Mouse (Mus musculus): ENCODE data around the gene Olfr784. TPM values are rescaled to one million over a fixed set of nuclear protein-coding genes. Genes with fewer than 3 reads are reported as not detected.
"Not testable (repeated sequence)": the region's sequence is repeated elsewhere in the genome, so short reads cannot be mapped to it uniquely, and the experiment has no call there.

Olfr784 gene
- 0.16 TPM in 1 of 2 replicates, not detected in the other for polyA plus RNA-seq (2015; fragmentation: Nextera tagmentation; extraction: Ambion mirVana)

DNA sequence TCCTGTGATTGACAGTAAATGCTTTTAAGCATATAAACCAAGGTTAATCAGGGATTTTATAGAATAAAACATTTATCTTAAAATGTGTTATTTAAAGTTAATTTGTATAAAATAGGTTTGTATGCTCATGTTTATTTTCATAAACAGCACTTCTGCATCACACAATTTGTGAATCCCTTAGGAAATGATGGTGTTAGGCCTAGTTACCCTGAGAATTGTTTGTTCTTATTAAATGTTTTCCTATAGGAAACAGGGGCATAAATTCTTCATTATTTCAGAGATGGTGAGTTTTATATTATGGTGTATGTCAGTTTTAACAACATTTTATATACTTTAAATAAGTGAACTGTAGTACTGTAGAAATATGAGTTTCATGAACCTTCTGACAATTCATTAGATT is at the start of gene Olfr784:
Gene Olfr784, plus strand, starts transcription at position 301 of the 400 bp plus-strand sequence.
- Histone ChIP-seq H3K4me1 (ENCODE audit: control insufficient read depth, insufficient read depth, low read length) (no peaks in the 10 kb centered on the region), H3K9me3 (replicated peaks; ENCODE audit: control insufficient read depth, low read length, poor library complexity, severe bottlenecking) (no peaks in the 10 kb centered on the region), H3K27ac (ENCODE audit: low read length) (no peak within 1 kb of the TSS), H3K27me3 (ENCODE audit: control insufficient read depth, insufficient read depth, low read depth, low read length) (no peaks in the 10 kb centered on the region), H3K4me2 (ENCODE audit: low read length) (no peak within 1 kb of the TSS), H3K9ac (ENCODE audit: low read depth, low read length) (no peak within 1 kb of the TSS), H3K4me3 (ENCODE audit: low read depth, low read length) (no peak within 1 kb of the TSS), H3K36me3 (ENCODE audit: control insufficient read depth, insufficient read depth, low read length) (no peaks in the 10 kb centered on the region)
- ATAC-seq, result no peak

DNA sequence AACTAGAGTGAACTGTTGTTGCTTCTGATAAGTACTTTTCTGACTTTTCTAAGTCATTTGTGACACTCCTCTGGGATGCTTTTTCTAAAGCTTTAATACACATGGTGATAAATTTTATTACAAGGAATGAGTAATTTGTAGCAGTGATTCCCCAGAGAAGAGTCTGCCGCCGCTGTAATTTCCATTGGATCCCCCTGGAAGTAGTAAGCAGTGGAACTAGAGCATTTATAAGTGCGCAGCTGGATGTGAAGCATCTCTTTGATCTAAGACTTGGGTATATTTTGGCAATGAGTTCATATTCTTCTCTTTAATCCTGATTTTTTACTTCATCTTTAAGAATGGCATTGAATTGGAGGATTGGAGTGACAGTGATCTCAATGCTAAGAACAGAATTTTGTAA is 35.3 kb upstream of the Olfr784 start, which contains the start of gene Olfr782:
Gene Olfr782, plus strand, starts transcription at position 301 of the 400 bp plus-strand sequence.
- no peaks in the 10 kb centered on the region for H3K4me1 ChIP-seq (ENCODE audit: control insufficient read depth, insufficient read depth, low read length)

DNA sequence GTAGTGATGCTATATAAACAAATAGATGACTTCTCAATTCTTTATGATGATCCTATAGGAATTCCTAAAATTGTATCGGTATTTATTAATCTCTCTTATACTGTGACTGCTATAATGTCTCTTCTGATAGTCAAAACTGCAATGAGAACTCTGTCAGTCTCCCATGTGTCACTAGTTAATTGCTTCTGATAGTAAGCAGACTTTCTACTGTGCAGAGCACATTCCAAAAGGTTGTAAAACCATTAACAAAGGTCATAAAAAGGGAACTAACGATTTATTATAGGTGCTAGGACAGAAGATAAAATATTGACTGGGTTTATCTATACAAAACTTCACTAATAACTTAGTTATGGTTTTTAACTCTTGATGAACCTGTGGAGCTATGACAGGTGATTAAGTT is 31.4 kb upstream of the Olfr784 start:
- not testable (repeated sequence) for H3K9ac ChIP-seq (ENCODE audit: low read depth, low read length); H3K9me3 ChIP-seq (replicated peaks; ENCODE audit: control insufficient read depth, low read length, poor library complexity, severe bottlenecking); H3K4me3 ChIP-seq (ENCODE audit: low read depth, low read length); H3K36me3 ChIP-seq (ENCODE audit: control insufficient read depth, insufficient read depth, low read length); H3K27me3 ChIP-seq (ENCODE audit: control insufficient read depth, insufficient read depth, low read depth, low read length); H3K27ac ChIP-seq (ENCODE audit: low read length); H3K4me1 ChIP-seq (ENCODE audit: control insufficient read depth, insufficient read depth, low read length); ATAC-seq; H3K4me2 ChIP-seq (ENCODE audit: low read length)
- WGBS, result 74% methylated on average over 2 of the region's 2 CpGs

More for the DNA sequence above, 35.3 kb upstream of the Olfr784 start, which contains the start of gene Olfr782:
- Histone ChIP-seq H3K36me3 (ENCODE audit: control insufficient read depth, insufficient read depth, low read length) (no peaks in the 10 kb centered on the region), H3K27me3 (ENCODE audit: control insufficient read depth, insufficient read depth, low read depth, low read length) (no peaks in the 10 kb centered on the region), H3K9ac (ENCODE audit: low read depth, low read length) (no peak within 1 kb of the TSS), H3K27ac (ENCODE audit: low read length) (no peak within 1 kb of the TSS), H3K9me3 (replicated peaks; ENCODE audit: control insufficient read depth, low read length, poor library complexity, severe bottlenecking) (no peaks in the 10 kb centered on the region), H3K4me3 (ENCODE audit: low read depth, low read length) (no peak within 1 kb of the TSS), H3K4me2 (ENCODE audit: low read length) (no peak within 1 kb of the TSS)
- no peak for ATAC-seq
- 86% methylated on average over 3 of the region's 3 CpGs for WGBS

DNA sequence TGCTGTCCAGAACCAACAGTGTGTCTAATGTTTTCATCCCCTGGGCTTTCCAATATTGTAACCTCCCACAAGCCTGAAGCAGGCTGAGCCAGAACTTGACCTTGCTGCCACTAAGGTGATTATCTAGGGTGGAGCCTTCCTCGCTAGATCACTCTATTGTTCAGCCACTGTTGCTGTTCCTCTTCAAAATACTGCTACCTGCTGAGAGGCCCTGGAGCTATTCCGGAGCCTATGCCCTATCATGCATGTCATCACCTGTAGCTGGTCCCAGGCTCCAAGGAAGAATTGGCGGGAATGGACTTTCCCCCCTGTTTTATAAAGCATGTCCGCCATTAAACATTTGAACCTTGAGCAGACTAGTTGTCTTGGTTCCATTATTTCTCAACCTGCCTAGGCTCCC is 27.4 kb upstream of the Olfr784 start:
- not testable (repeated sequence) for H3K4me1 ChIP-seq (ENCODE audit: control insufficient read depth, insufficient read depth, low read length); H3K27ac ChIP-seq (ENCODE audit: low read length); H3K36me3 ChIP-seq (ENCODE audit: control insufficient read depth, insufficient read depth, low read length); H3K4me3 ChIP-seq (ENCODE audit: low read depth, low read length); H3K9ac ChIP-seq (ENCODE audit: low read depth, low read length); H3K27me3 ChIP-seq (ENCODE audit: control insufficient read depth, insufficient read depth, low read depth, low read length); ATAC-seq; H3K9me3 ChIP-seq (replicated peaks; ENCODE audit: control insufficient read depth, low read length, poor library complexity, severe bottlenecking); H3K4me2 ChIP-seq (ENCODE audit: low read length)
- 89% methylated on average over 4 of the region's 4 CpGs for WGBS

DNA sequence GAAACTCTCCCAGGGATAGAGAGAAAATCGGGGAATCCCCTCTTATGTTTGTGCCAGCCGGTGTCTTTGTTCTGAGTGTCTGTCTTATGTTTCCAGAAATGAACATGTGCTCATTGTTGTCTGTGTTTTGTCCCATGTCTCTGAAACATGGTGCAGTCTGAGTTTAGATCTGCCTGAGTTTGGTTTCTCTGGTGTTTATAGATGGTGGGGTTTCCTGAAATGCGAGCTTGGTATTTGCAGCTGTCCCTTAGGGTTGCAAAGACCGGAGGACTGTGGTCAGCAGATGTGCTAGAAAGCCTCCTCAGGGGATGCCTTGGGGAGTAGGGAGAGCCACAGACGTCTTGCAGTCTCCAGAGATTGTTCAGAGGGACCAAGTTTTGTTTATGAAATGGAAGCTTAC is 26.6 kb upstream of the Olfr784 start:
- no peaks in the 10 kb centered on the region for H3K4me1 ChIP-seq (ENCODE audit: control insufficient read depth, insufficient read depth, low read length)
- H3K9me3 ChIP-seq (replicated peaks; ENCODE audit: control insufficient read depth, low read length, poor library complexity, severe bottlenecking), result no peaks in the 10 kb centered on the region; the same call in 1 of the 2 replicates
- ATAC-seq, result no peak
- H3K4me3 ChIP-seq (ENCODE audit: low read depth, low read length), result no peak overlapping the region
- no peak overlapping the region for H3K27ac ChIP-seq (ENCODE audit: low read length)
- H3K36me3 ChIP-seq (ENCODE audit: control insufficient read depth, insufficient read depth, low read length), result no peaks in the 10 kb centered on the region
- WGBS, result 78% methylated on average over 5 of the region's 5 CpGs
- H3K4me2 ChIP-seq (ENCODE audit: low read length), result no peak overlapping the region
- no peaks in the 10 kb centered on the region for H3K27me3 ChIP-seq (ENCODE audit: control insufficient read depth, insufficient read depth, low read depth, low read length)
- no peak overlapping the region for H3K9ac ChIP-seq (ENCODE audit: low read depth, low read length)

DNA sequence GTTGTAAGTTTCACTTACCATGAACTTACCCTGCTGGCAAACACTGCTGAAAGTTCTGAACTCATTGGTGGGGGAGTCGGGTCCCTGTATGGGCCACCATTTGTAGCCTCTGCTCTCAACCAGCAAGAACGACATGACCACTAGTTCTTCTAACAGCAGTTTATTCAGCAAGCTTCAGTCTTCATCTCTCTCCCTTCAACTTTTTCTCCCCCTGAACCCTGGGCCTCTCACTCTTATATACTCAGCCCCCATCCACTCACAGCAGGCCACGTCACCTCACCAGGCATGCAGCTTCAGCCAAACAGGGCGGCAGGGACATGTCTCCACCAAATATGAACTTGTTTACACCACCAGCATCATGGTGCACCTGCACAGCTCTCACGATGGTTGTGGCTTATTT is 9.8 kb upstream of the Olfr784 start:
- not testable (repeated sequence) for H3K9ac ChIP-seq (ENCODE audit: low read depth, low read length); H3K4me1 ChIP-seq (ENCODE audit: control insufficient read depth, insufficient read depth, low read length); H3K27me3 ChIP-seq (ENCODE audit: control insufficient read depth, insufficient read depth, low read depth, low read length); H3K27ac ChIP-seq (ENCODE audit: low read length); H3K4me3 ChIP-seq (ENCODE audit: low read depth, low read length); H3K36me3 ChIP-seq (ENCODE audit: control insufficient read depth, insufficient read depth, low read length); ATAC-seq; H3K4me2 ChIP-seq (ENCODE audit: low read length); H3K9me3 ChIP-seq (replicated peaks; ENCODE audit: control insufficient read depth, low read length, poor library complexity, severe bottlenecking)
- 91% methylated on average over 5 of the region's 5 CpGs for WGBS

DNA sequence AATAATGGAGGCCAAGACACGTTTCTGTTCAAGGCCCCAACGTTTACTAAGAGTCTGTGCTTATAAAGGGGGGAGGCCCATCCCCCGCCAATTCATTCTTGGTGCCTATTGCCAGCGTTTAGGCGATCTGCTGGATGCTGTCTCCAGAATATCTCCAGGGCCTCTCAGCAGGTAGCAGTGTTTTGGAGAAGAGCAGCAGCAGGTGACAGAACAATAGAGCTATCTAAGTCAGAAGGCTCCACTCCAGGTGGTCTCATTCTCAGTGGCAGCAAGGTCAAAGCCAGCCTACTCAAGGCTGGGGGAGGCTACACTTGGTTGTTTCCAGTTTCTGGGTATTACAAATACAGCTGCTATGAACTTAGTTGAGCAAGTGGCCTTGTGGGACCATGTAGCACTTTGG is 17.0 kb downstream of the Olfr784 start:
- ATAC-seq, result no peak
- Histone ChIP-seq H3K36me3 (ENCODE audit: control insufficient read depth, insufficient read depth, low read length) (no peaks in the 10 kb centered on the region), H3K4me1 (ENCODE audit: control insufficient read depth, insufficient read depth, low read length) (no peaks in the 10 kb centered on the region), H3K4me3 (ENCODE audit: low read depth, low read length) (no peak overlapping the region), H3K4me2 (ENCODE audit: low read length) (no peak overlapping the region), H3K27ac (ENCODE audit: low read length) (no peak overlapping the region), H3K9me3 (replicated peaks; ENCODE audit: control insufficient read depth, low read length, poor library complexity, severe bottlenecking) (no peaks in the 10 kb centered on the region), H3K9ac (ENCODE audit: low read depth, low read length) (no peak overlapping the region), H3K27me3 (ENCODE audit: control insufficient read depth, insufficient read depth, low read depth, low read length) (no peaks in the 10 kb centered on the region)
- WGBS, result 40% methylated on average over 5 of the region's 5 CpGs

DNA sequence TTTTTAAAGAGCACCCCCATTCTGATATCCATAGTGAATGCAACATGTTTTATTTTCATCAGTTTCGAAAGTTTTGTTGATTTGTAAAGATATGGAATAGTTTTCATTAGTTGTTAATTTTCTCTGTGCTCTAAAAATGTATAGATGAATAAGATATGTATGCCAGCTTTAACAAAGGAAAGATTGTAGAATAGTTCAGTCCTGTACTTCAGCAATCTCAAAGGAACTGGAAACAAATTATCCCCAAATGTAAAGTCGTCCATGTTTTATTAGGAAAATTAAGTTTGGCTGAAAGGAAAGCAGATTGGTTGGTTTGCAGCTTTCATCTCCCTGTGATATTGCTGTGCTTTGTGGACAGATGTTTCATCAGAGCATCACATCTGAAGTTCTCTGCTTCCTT is 21.2 kb downstream of the Olfr784 start, which contains the start of gene Olfr785:
Gene Olfr785, plus strand, starts transcription at position 301 of the 400 bp plus-strand sequence.
- Histone ChIP-seq H3K4me2 (ENCODE audit: low read length) (no peak within 1 kb of the TSS), H3K36me3 (ENCODE audit: control insufficient read depth, insufficient read depth, low read length) (no peaks in the 10 kb centered on the region), H3K9ac (ENCODE audit: low read depth, low read length) (no peak within 1 kb of the TSS), H3K4me1 (ENCODE audit: control insufficient read depth, insufficient read depth, low read length) (no peaks in the 10 kb centered on the region), H3K27me3 (ENCODE audit: control insufficient read depth, insufficient read depth, low read depth, low read length) (no peaks in the 10 kb centered on the region), H3K9me3 (replicated peaks; ENCODE audit: control insufficient read depth, low read length, poor library complexity, severe bottlenecking) (no peaks in the 10 kb centered on the region), H3K27ac (ENCODE audit: low read length) (no peak within 1 kb of the TSS), H3K4me3 (ENCODE audit: low read depth, low read length) (no peak within 1 kb of the TSS)
- no peak for ATAC-seq
- 72% methylated on average over 2 of the region's 2 CpGs for WGBS

DNA sequence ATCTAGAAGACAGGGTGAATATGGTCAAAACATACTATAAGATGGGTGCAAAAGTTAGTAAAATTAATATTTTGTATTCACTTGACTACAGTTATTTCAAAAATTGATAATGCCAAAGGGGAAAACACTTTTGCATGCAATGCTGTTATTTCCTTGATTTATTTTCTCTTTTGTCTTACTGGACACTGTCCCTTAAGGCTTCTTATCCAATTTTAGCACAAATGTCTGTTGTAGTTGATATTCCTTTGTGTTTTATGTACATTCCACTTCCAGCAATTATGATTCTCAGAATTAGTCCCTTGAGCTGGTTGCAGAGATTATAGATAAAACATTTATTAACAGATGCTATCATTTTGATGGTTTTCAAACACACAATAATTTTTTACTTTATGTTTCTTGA is 43.1 kb downstream of the Olfr784 start, which contains the start of gene Olfr786:
Gene Olfr786, plus strand, starts transcription at position 301 of the 400 bp plus-strand sequence.
- no peak within 1 kb of the TSS for H3K27ac ChIP-seq (ENCODE audit: low read length)
- H3K36me3 ChIP-seq (ENCODE audit: control insufficient read depth, insufficient read depth, low read length), result no peaks in the 10 kb centered on the region
- H3K4me3 ChIP-seq (ENCODE audit: low read depth, low read length), result no peak within 1 kb of the TSS
- no peak within 1 kb of the TSS for H3K4me2 ChIP-seq (ENCODE audit: low read length)
- no peaks in the 10 kb centered on the region for H3K4me1 ChIP-seq (ENCODE audit: control insufficient read depth, insufficient read depth, low read length)
- no peaks in the 10 kb centered on the region for H3K27me3 ChIP-seq (ENCODE audit: control insufficient read depth, insufficient read depth, low read depth, low read length)
- H3K9me3 ChIP-seq (replicated peaks; ENCODE audit: control insufficient read depth, low read length, poor library complexity, severe bottlenecking), result no peaks in the 10 kb centered on the region
- ATAC-seq, result no peak
- no peak within 1 kb of the TSS for H3K9ac ChIP-seq (ENCODE audit: low read depth, low read length)

Data from midbrain, embryonic 16.5 days (tissue).